Mouse (Mus musculus) embryonic facial prominence, embryonic 15.5 days (tissue): ENCODE data around the gene P2rx6. TPM values are rescaled to one million over a fixed set of nuclear protein-coding genes. Genes with fewer than 3 reads are reported as not detected.

ENCODE experiments used
- ATAC-seq: fragments of 200-750 bp; cut with Nextera tagmentation; 2 replicates; pipeline ENCODE4 v1.8.0; 2017; ENCODE audit warnings: low read depth, moderate TSS enrichment; ENCODE audit not compliant: insufficient number of reproducible peaks, low FRiP score, low TSS enrichment
- H3K27ac ChIP-seq: fragments of 300-500 bp; sonication (generic); replicated peaks from 2 replicates; pipeline ENCODE4 v1.5.1; 2015; ENCODE audit warnings: mild to moderate bottlenecking, inconsistent platforms
- H3K27me3 ChIP-seq: fragments of 300-500 bp; sonication (generic); 2 replicates; pipeline ENCODE4 v1.6.1; 2015; ENCODE audit warnings: inconsistent platforms
- H3K36me3 ChIP-seq: fragments of 300-500 bp; sonication (generic); 2 replicates; pipeline ENCODE4 v1.6.1; 2015; ENCODE audit warnings: mild to moderate bottlenecking, inconsistent platforms
- H3K4me1 ChIP-seq: fragments of 300-500 bp; sonication (generic); 2 replicates; pipeline ENCODE4 v1.6.1; 2015; ENCODE audit warnings: inconsistent platforms
- H3K4me2 ChIP-seq: fragments of 300-500 bp; sonication (generic); replicated peaks from 2 replicates; pipeline ENCODE4 v1.6.1; 2015; ENCODE audit warnings: mild to moderate bottlenecking, inconsistent platforms
- H3K4me3 ChIP-seq: fragments of 300-500 bp; sonication (generic); replicated peaks from 2 replicates; pipeline ENCODE4 v1.5.1; 2015; ENCODE audit warnings: mild to moderate bottlenecking, inconsistent platforms
- H3K9ac ChIP-seq: fragments of 300-500 bp; sonication (generic); 2 replicates; pipeline ENCODE4 v1.6.1; 2015; ENCODE audit warnings: inconsistent platforms
- H3K9me3 ChIP-seq: fragments of 300-500 bp; sonication (generic); replicated peaks from 2 replicates; pipeline ENCODE4 v1.6.1; 2016; ENCODE audit warnings: inconsistent platforms
- WGBS: fragments of 180-500 bp; shearing (Covaris S2); methylation state at CpG from one replicate; pipeline ENCODE4 v1.1.7; 2015; 5-methylcytosine and 5-hydroxymethylcytosine counted together
- polyA plus RNA-seq: library from polyadenylated mRNA; unstranded; fragments of >200 nt; fragmentation: Nextera tagmentation; extraction: Ambion mirVana; gene quantifications from 2 replicates; pipeline ENCODE4 v1.2.1, GENCODE M21; 2015

Gene P2rx6
- polyA plus RNA-seq: 0.70 and 0.99 TPM in 2 replicates

DNA sequence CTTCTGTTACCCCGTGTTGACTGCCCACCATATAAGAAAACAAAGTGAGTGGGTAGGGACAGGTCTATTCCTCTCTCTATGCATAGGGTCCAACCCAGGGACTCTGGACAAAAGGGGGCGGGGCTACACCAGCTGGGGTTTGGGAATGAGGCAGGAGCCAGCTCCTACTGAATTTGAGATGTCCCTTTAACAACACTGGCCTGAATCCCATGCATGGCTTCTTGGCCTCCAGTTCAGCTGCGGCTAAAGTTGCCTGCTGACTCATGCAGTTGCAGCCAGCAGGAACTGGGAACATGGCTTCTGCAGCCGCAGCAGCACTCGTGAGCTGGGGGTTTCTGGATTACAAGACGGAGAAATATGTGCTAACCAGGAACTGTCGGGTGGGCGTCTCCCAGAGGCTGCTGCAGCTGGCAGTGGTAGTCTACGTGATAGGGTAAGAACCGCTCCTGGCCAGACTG is at the start of gene P2rx6:
Gene P2rx6, plus strand, starts transcription at position 135 of the 458 bp plus-strand sequence.
- peak within 1 kb of the TSS; percentile 9; the same call in 1 of the 2 replicates for H3K9ac ChIP-seq
- H3K9me3 ChIP-seq: no peaks in the 10 kb centered on the region
- no peaks in the 10 kb centered on the region for H3K36me3 ChIP-seq
- under 1% methylated on average over 10 of the region's 10 CpGs for WGBS
- H3K4me1 ChIP-seq: peaks cover 22% of the 10 kb centered on the region
- peak within 1 kb of the TSS; percentile 28 for H3K4me3 ChIP-seq
- H3K4me2 ChIP-seq: peak within 1 kb of the TSS; percentile 50
- peaks cover 27% of the 10 kb centered on the region for H3K27me3 ChIP-seq
- H3K27ac ChIP-seq: peak within 1 kb of the TSS; percentile 25
- peak; percentile 62 for ATAC-seq

GRCm38 (mm10) chr16:17518910-17519309 is 42.8 kb upstream of the P2rx6 start:
- no peaks in the 10 kb centered on the region for H3K27me3 ChIP-seq
- no peaks in the 10 kb centered on the region for H3K9me3 ChIP-seq
- no peak overlapping the region for H3K27ac ChIP-seq
- H3K4me1 ChIP-seq: no peaks in the 10 kb centered on the region
- no peak overlapping the region for H3K4me3 ChIP-seq
- H3K9ac ChIP-seq: no peak overlapping the region
- 94% methylated on average over 2 of the region's 2 CpGs for WGBS
- H3K36me3 ChIP-seq: peaks cover 88% of the 10 kb centered on the region
- H3K4me2 ChIP-seq: no peak overlapping the region
- ATAC-seq: no peak

GRCm38 (mm10) chr16:17524156-17524555 is 37.5 kb upstream of the P2rx6 start:
- 0 out of 2 replicates have a peak, but pooled peaks cover 4% of the 10 kb centered on the region for H3K4me1 ChIP-seq
- no peaks in the 10 kb centered on the region for H3K27me3 ChIP-seq
- no peak overlapping the region for H3K4me3 ChIP-seq
- no peaks in the 10 kb centered on the region for H3K9me3 ChIP-seq
- H3K4me2 ChIP-seq: no peak overlapping the region
- H3K27ac ChIP-seq: no peak overlapping the region
- no peak overlapping the region for H3K9ac ChIP-seq
- ATAC-seq: no peak
- WGBS: 86% methylated on average over 11 of the region's 11 CpGs
- H3K36me3 ChIP-seq: peaks cover 97% of the 10 kb centered on the region

- Histone ChIP-seq H3K4me3 (no peak overlapping the region), H3K9ac (no peak overlapping the region), H3K36me3 (peaks cover 85% of the 10 kb centered on the region), H3K27ac (no peak overlapping the region), H3K9me3 (no peaks in the 10 kb centered on the region), H3K27me3 (no peaks in the 10 kb centered on the region), H3K4me2 (no peak overlapping the region), H3K4me1 (peaks cover 14% of the 10 kb centered on the region)
- no peak for ATAC-seq
- WGBS: 79% methylated on average over 3 of the region's 3 CpGs
Measured at GRCm38 (mm10) chr16:17525524-17525923, 36.2 kb upstream of the P2rx6 start.

DNA sequence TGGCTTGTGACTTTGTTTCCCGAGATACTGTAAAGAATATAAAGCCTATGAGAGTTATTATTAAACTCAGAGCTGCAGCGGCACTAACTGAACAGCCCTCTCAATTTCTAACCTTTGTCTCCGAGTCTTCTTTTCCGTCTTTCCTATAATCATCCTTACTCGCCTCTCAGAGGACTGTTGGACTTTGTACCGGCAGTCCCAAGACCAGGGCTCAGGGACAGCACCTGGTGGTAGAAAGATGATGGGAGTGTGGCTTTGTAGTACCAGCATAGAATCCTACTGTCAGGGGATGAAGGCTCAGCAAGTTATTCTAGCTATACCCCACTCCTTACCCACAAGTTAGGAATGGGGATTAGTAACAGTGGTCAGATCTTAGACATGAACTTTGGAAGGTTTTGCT is 35.5 kb upstream of the P2rx6 start:
- no peak overlapping the region for H3K9ac ChIP-seq
- ATAC-seq: no peak
- H3K4me1 ChIP-seq: peaks cover 14% of the 10 kb centered on the region
- no peaks in the 10 kb centered on the region for H3K27me3 ChIP-seq
- H3K9me3 ChIP-seq: no peaks in the 10 kb centered on the region
- H3K4me2 ChIP-seq: no peak overlapping the region
- 90% methylated on average over 6 of the region's 6 CpGs for WGBS
- peaks cover 78% of the 10 kb centered on the region for H3K36me3 ChIP-seq
- H3K27ac ChIP-seq: no peak overlapping the region
- no peak overlapping the region for H3K4me3 ChIP-seq

- H3K27me3 ChIP-seq: no peaks in the 10 kb centered on the region
- no peak for ATAC-seq
- no peak overlapping the region for H3K9ac ChIP-seq
- no peaks in the 10 kb centered on the region for H3K9me3 ChIP-seq
- H3K27ac ChIP-seq: no peak overlapping the region
- no peak overlapping the region for H3K4me3 ChIP-seq
- H3K4me1 ChIP-seq: peaks cover 22% of the 10 kb centered on the region
- H3K36me3 ChIP-seq: peaks cover 64% of the 10 kb centered on the region
- H3K4me2 ChIP-seq: no peak overlapping the region
Measured at GRCm38 (mm10) chr16:17527606-17528005, 34.1 kb upstream of the P2rx6 start.

DNA sequence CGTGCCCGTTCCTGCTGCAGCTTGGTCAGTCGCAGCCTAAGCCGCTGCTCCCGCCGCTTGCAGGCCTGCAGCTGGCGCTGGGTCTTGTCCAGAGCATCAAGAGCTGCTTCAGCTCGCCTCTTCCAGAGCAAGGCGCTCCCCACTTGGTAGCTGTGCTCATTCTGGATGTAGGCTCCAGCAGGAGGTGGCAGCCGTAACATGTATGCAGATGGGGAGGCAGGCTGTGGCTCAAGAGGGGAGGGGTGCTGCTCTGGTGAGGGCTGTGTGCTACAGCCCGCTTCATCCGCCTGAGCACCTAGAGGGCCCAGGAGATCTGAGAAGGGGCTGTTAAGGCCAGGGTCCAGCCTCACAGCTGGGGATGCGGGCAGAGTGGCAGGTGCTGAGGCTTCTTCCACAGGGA is 33.4 kb upstream of the P2rx6 start:
- Histone ChIP-seq H3K36me3 (peaks cover 58% of the 10 kb centered on the region), H3K27me3 (no peaks in the 10 kb centered on the region), H3K9me3 (no peaks in the 10 kb centered on the region), H3K4me1 (peaks cover 22% of the 10 kb centered on the region), H3K9ac (no peak overlapping the region), H3K27ac (no peak overlapping the region), H3K4me2 (no peak overlapping the region), H3K4me3 (no peak overlapping the region)
- 85% methylated on average over 13 of the region's 13 CpGs for WGBS
- ATAC-seq: no peak

DNA sequence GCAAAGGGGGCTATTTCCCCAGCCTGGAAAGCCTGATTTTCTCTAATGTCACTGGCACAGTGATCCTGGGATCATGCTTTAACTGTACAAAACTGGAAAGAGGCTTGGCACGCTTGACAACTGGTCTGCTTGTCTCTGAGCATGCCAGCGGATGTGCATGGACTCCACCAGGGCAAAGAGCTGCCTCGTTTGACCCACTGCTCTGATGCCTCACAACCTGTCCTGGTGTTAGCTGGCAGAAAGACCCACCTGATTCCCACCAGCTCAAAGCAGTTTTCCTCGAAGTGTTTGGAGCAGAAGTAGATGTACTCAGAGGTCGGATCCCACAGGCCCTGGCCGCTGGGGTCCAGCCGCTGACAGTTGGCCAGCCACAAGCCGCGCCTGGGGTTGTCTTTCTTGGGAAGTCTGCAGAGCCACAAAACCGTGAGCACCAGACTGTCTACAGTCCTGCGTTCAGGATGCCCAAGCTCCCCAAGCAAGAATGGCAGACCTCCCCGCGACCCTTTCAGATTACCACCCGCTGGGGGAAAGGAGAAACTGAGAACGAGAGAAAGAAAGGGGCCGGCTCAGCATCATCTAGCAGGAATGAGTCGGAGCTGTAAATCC is 31.6 kb upstream of the P2rx6 start:
- H3K9ac ChIP-seq: peak overlapping the region; percentile 58
- H3K36me3 ChIP-seq: peaks cover 43% of the 10 kb centered on the region
- peak overlapping the region; percentile 75 for H3K4me2 ChIP-seq
- no peaks in the 10 kb centered on the region for H3K9me3 ChIP-seq
- peaks cover 22% of the 10 kb centered on the region for H3K4me1 ChIP-seq
- WGBS: 13% methylated on average over 17 of the region's 17 CpGs
- peak overlapping the region; percentile 63 for H3K4me3 ChIP-seq
- H3K27me3 ChIP-seq: no peaks in the 10 kb centered on the region
- peak overlapping the region; percentile 97 for H3K27ac ChIP-seq
- ATAC-seq: no peak

- Histone ChIP-seq H3K9me3 (no peaks in the 10 kb centered on the region), H3K4me3 (peak within 1 kb of the TSS; percentile 63), H3K27ac (peak within 1 kb of the TSS; percentile 97), H3K36me3 (peaks cover 36% of the 10 kb centered on the region), H3K9ac (peak within 1 kb of the TSS; percentile 58), H3K4me2 (peak within 1 kb of the TSS; percentile 75), H3K4me1 (peaks cover 22% of the 10 kb centered on the region), H3K27me3 (no peaks in the 10 kb centered on the region)
- ATAC-seq: peak; percentile 96
- WGBS: under 1% methylated on average over 67 of the region's 67 CpGs
Measured at GRCm38 (mm10) chr16:17530640-17531288, 30.9 kb upstream of the P2rx6 start, which contains the start of gene Thap7. Thap7 (minus strand) TSS chr16:17531136.

DNA sequence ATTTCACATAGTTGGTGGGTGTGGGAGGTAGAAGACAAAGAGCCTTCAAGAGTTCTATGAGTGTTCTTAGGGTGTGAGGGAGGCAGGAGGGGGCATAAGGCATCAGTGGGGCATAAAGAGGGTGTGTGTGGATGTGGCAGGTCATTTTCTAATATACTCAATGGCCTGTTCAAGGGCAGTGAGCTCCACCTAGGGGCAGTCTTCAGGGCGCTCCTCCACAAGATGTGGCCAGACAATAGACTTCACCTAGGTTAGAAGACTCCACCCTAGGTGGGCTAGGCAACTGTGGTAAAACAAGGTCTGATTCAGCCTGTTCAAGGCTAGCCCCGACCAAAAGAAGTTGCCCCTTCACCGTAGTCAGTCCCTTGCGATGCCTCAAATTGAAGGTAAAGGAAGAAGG is 29.4 kb upstream of the P2rx6 start:
- H3K4me3 ChIP-seq: no peak overlapping the region
- H3K9me3 ChIP-seq: no peaks in the 10 kb centered on the region
- H3K4me1 ChIP-seq: peaks cover 22% of the 10 kb centered on the region
- H3K4me2 ChIP-seq: no peak overlapping the region
- H3K27me3 ChIP-seq: no peaks in the 10 kb centered on the region
- no peak overlapping the region for H3K9ac ChIP-seq
- H3K27ac ChIP-seq: no peak overlapping the region
- WGBS: 51% methylated on average over 4 of the region's 4 CpGs
- peaks cover 21% of the 10 kb centered on the region for H3K36me3 ChIP-seq
- no peak for ATAC-seq

- H3K4me1 ChIP-seq: peaks cover 22% of the 10 kb centered on the region
- no peaks in the 10 kb centered on the region for H3K9me3 ChIP-seq
- H3K4me2 ChIP-seq: no peak overlapping the region
- H3K27me3 ChIP-seq: no peaks in the 10 kb centered on the region
- no peak overlapping the region for H3K27ac ChIP-seq
- no peak overlapping the region for H3K4me3 ChIP-seq
- WGBS: 72% methylated on average over 14 of the region's 14 CpGs
- peaks cover 16% of the 10 kb centered on the region for H3K36me3 ChIP-seq
- ATAC-seq: no peak
- H3K9ac ChIP-seq: no peak overlapping the region
Measured at GRCm38 (mm10) chr16:17532676-17533329, 28.9 kb upstream of the P2rx6 start.
